Mouse (Mus musculus): ENCODE data around the gene Lgr4. TPM values are rescaled to one million over a fixed set of nuclear protein-coding genes. Genes with fewer than 3 reads are reported as not detected.

Gene Lgr4
- polyA plus RNA-seq, 1 experiment from 2014 or later = 3.0 TPM

DNA sequence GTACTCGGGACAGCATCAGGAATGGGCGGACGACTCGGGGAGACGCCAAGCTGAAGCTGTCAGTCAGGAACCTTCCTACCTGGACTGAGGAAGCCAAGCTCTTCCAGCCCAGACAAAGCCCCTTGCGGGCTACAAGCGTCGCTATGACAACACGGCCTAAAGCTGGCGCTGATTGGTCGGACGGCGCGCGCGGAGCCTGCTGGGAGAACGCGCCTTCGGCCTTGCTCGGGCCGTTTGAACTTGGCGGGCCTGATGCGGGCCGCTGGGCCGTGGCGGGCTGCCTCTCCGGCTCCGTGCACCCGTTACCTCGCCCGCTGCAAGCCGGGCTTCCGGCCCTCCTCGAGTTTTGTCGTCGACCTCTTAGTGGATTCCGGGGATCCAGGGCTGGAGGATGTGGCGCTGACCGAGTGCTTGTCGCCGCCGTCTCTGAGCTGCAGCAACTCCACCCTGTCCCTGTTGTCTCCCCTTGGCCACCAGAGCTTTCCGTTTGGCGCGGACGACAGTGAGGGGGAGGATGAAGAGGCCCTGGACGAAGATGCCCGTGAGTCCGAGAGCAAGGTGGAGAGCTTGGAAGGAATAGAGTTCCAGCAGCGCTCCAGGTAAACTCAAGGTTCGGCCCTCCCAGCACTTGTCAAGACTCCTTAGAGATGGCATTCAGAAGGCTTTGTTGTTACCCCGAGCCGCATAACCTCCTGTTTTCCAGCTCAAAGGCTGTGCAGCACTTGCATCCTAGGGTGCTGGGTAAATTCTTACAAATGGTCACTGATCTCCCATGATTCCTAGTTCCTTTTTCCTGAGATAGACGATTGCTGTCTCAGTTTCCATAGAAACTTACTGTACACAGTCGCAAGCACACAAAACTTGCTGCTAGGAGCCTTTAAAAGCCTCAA is 100.4 kb downstream of the Lgr4 start, which contains the start of gene Ccdc34:
Ccdc34 (plus strand) TSS at position 202 of the 890 bp plus-strand sequence.
- peak; percentile 98 for ATAC-seq (ENCODE audit: insufficient read depth)

DNA sequence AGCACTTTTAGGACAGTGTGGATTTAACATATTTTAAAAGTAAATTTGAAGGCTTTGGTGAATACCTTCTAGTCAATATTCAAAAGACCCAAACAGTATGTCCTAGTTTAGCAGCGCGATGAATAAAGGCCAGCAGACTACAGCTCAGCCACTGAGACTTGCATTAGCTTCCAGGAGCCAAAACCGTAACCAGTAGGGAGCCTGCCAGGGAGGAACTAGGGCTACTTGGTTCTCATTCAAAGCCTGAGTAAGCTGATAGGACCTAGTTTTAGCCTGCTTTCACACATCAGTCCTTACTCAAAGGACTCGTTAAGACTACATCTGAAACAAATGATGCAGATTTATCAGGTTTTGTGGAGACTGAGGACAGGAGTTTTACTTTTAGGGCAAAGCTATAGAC is 102.2 kb downstream of the Lgr4 start:
- H3K27ac ChIP-seq (replicated peaks) = no peak overlapping the region
- H3K36me3 ChIP-seq (replicated peaks) = peaks cover 31% of the 10 kb centered on the region
- 0 out of 2 replicates have a peak overlapping the region, but pooled peaks have one; percentile 80 for H3K9ac ChIP-seq
- H3K4me1 ChIP-seq (replicated peaks) = peaks cover 38% of the 10 kb centered on the region
- no peaks in the 10 kb centered on the region for H3K27me3 ChIP-seq
- peak overlapping the region; percentile 74 for H3K4me3 ChIP-seq (replicated peaks)
- peak overlapping the region; percentile 67 for H3K4me2 ChIP-seq
- ATAC-seq (ENCODE audit: insufficient read depth) = no peak
- WGBS (ENCODE audit: insufficient replicate concordance) = 85% methylated on average over 4 of the region's 4 CpGs
- H3K9me3 ChIP-seq (replicated peaks) = no peaks in the 10 kb centered on the region

More for the DNA sequence above, 100.4 kb downstream of the Lgr4 start, which contains the start of gene Ccdc34:
- H3K4me2 ChIP-seq = peak within 1 kb of the TSS; percentile 67
- H3K36me3 ChIP-seq (replicated peaks) = peaks cover 27% of the 10 kb centered on the region
- peak within 1 kb of the TSS; percentile 74 for H3K4me3 ChIP-seq (replicated peaks)
- peak within 1 kb of the TSS; percentile 80 for H3K9ac ChIP-seq
- no peaks in the 10 kb centered on the region for H3K9me3 ChIP-seq (replicated peaks)
- H3K4me1 ChIP-seq (replicated peaks) = peaks cover 38% of the 10 kb centered on the region
- H3K27me3 ChIP-seq = no peaks in the 10 kb centered on the region
- WGBS (ENCODE audit: insufficient replicate concordance) = under 1% methylated on average over 55 of the region's 55 CpGs
- H3K27ac ChIP-seq (replicated peaks) = peak within 1 kb of the TSS; percentile 83

DNA sequence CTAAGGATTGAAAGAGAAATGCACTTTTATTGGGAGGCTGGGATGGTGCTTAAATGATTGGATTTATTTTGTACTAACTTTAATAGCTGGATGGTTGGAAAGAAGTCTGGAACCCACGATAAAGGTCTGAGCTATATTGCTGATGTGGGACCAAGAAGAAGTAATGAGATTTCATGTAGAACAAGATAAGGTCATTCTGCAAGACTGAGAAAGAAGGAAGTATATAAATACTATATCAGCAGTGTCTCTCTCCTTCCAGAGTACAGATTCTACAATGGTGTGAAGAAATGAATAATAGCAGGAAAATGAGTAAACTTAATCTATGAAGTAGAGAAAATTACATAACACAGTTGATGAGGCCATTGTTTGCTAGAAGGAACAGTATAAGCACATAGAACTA is 103.0 kb downstream of the Lgr4 start:
- Histone ChIP-seq H3K36me3 (replicated peaks) (peaks cover 31% of the 10 kb centered on the region), H3K9me3 (replicated peaks) (no peaks in the 10 kb centered on the region), H3K4me1 (replicated peaks) (peaks cover 34% of the 10 kb centered on the region), H3K27ac (replicated peaks) (no peak overlapping the region), H3K4me3 (replicated peaks) (peak overlapping the region; percentile 74; the same call in 1 of the 2 replicates), H3K27me3 (no peaks in the 10 kb centered on the region), H3K4me2 (peak overlapping the region; percentile 67), H3K9ac (no peak overlapping the region)
- 79% methylated on average over 1 of the region's 1 CpGs for WGBS (ENCODE audit: insufficient replicate concordance)
- ATAC-seq (ENCODE audit: insufficient read depth) = no peak

DNA sequence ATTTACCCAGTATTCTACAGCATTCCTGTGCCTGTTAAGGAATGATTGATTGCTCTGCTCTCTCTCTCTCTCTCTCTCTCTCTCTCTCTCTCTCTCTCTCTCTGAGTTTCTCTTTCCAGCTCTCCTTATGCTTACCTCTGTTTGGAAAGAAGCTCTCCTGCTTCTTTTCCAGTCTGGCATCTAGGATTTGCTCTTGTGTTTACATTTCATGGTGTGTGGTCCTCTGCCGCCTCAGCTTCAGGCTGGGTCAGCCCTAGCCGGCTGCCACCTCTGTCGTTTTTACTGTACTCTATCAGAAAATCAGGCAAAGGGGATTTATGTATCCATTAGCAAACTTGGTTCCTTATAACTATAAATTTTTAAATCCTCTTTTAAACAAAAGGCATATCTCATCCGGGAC is 118.8 kb downstream of the Lgr4 start:
- Histone ChIP-seq H3K9me3 (replicated peaks) (no peaks in the 10 kb centered on the region), H3K27me3 (no peaks in the 10 kb centered on the region), H3K9ac (no peak overlapping the region), H3K4me2 (no peak overlapping the region), H3K4me3 (replicated peaks) (no peak overlapping the region), H3K27ac (replicated peaks) (no peak overlapping the region), H3K36me3 (replicated peaks) (peaks cover 39% of the 10 kb centered on the region), H3K4me1 (replicated peaks) (0 out of 2 replicates have a peak, but pooled peaks cover 4% of the 10 kb centered on the region)
- 58% methylated on average over 4 of the region's 4 CpGs for WGBS (ENCODE audit: insufficient replicate concordance)
- no peak for ATAC-seq (ENCODE audit: insufficient read depth)

DNA sequence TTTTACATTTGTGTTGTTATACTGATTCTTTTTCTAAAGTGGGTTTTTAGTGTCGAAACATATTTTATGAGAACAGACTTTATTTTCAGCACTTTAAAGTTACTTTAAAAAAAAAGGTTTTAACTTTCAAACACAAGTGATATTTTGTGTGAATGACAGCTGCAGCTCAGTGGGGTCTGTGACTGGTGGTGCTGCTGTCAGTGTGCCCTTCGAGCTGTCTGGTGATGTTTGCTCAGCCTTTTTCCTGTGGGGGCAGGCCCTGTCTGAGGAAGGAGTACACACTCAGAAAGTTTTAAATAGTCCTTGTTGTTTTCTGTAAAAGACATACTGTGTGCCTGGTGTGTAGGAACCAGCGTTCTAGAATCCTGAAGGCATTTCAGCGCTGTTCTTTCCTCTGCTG is 119.2 kb downstream of the Lgr4 start:
- WGBS (ENCODE audit: insufficient replicate concordance) = 72% methylated on average over 4 of the region's 4 CpGs
- no peak overlapping the region for H3K27ac ChIP-seq (replicated peaks)
- H3K9me3 ChIP-seq (replicated peaks) = no peaks in the 10 kb centered on the region
- no peak overlapping the region for H3K4me2 ChIP-seq
- no peak overlapping the region for H3K9ac ChIP-seq
- peaks cover 41% of the 10 kb centered on the region for H3K36me3 ChIP-seq (replicated peaks)
- 0 out of 2 replicates have a peak, but pooled peaks cover 4% of the 10 kb centered on the region for H3K4me1 ChIP-seq (replicated peaks)
- H3K27me3 ChIP-seq = no peaks in the 10 kb centered on the region
- H3K4me3 ChIP-seq (replicated peaks) = no peak overlapping the region
- ATAC-seq (ENCODE audit: insufficient read depth) = no peak

DNA sequence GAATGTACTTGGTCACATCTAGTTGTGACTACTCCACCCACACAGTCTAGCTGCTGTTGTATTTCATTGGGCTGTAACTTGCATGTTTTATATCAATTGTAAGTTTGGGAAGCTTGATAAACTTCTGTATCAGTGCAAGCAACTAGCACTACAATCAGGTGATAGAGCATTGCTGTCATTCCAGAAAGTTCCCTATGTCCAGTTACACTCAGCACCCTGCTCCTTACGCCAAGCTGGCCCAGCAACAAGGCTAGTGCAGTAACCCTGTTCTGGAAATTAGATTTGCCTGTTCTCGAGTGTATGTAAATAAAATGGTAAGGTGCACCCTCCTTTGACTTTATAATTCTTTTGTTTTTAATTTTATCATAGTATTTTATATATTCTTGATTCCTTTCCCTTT is 119.8 kb downstream of the Lgr4 start:
- no peak overlapping the region for H3K27ac ChIP-seq (replicated peaks)
- no peak for ATAC-seq (ENCODE audit: insufficient read depth)
- H3K9me3 ChIP-seq (replicated peaks) = no peaks in the 10 kb centered on the region
- WGBS (ENCODE audit: insufficient replicate concordance) = 71% methylated on average over 2 of the region's 2 CpGs
- H3K27me3 ChIP-seq = no peaks in the 10 kb centered on the region
- H3K36me3 ChIP-seq (replicated peaks) = peaks cover 41% of the 10 kb centered on the region
- H3K4me3 ChIP-seq (replicated peaks) = no peak overlapping the region
- 0 out of 2 replicates have a peak, but pooled peaks cover 4% of the 10 kb centered on the region for H3K4me1 ChIP-seq (replicated peaks)
- no peak overlapping the region for H3K9ac ChIP-seq
- H3K4me2 ChIP-seq = no peak overlapping the region

DNA sequence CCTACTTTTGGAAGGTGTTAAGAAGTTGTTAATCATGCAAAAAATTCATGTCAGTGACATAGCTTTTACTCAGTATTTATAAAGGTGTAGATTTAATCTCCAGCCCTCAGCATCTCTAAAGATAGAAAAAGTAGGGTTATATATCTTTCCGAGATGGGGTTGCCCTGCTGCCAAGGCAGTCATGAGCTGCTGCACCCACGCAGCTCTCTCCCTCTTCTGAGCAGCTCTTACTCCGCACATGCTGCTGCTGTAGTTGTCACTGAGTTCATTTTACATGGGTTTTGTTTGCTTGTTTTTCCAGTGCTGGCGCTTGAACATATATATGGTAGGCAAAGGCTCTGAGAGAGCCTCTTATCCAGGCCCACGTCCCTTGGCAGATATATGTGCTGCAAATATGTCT is 120.9 kb downstream of the Lgr4 start:
- 86% methylated on average over 5 of the region's 5 CpGs for WGBS (ENCODE audit: insufficient replicate concordance)
- Histone ChIP-seq H3K4me1 (replicated peaks) (0 out of 2 replicates have a peak, but pooled peaks cover 4% of the 10 kb centered on the region), H3K36me3 (replicated peaks) (peaks cover 38% of the 10 kb centered on the region), H3K4me2 (no peak overlapping the region), H3K9ac (no peak overlapping the region), H3K27me3 (no peaks in the 10 kb centered on the region), H3K9me3 (replicated peaks) (no peaks in the 10 kb centered on the region), H3K27ac (replicated peaks) (no peak overlapping the region), H3K4me3 (replicated peaks) (no peak overlapping the region)
- ATAC-seq (ENCODE audit: insufficient read depth) = no peak

DNA sequence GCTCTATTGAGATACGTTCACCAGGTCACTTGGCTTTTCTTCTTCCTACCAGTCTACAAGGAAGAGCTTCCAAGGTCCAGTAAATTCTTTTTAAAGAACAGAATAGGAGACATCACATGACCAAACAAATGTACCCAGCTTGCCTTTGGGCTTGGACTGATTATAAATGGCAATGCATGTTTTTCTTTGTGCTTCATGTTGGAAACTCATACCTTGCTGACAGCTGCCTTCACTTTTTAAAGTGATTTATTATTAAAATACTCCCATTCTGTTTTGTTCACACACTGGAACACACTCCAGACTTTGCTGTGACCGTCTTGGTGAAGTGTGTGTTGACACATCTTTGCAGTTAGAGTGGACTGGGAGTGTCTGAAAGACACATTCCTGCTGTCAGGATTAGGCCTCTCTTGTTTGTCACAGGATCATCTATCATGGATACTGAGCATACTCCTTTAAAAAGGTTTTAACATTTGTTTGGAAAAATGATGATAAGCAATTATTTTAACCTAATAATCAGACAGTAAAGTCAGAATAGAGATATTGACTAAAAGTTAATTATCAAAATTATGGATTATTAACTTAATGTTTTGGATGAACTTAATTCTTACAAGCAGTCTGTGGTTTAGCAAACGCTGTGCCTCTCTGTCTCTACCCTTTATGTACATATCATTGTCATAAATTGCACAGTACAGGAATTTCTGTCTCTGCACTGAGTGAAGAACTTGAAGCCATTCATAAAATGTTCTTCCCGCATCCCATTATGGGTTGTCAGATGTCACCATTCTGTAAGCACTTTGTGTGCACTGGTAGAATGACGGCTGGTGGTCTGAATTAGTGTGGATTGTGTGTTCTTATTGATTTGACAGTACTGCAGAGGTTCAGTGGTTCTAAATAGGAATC is 125.7 kb downstream of the Lgr4 start:
- no peak for ATAC-seq (ENCODE audit: insufficient read depth)
- Histone ChIP-seq H3K9ac (no peak overlapping the region), H3K36me3 (replicated peaks) (peaks cover 23% of the 10 kb centered on the region; the same call in 1 of the 2 replicates), H3K4me1 (replicated peaks) (no peaks in the 10 kb centered on the region), H3K27me3 (no peaks in the 10 kb centered on the region), H3K27ac (replicated peaks) (no peak overlapping the region), H3K4me3 (replicated peaks) (no peak overlapping the region), H3K4me2 (no peak overlapping the region), H3K9me3 (replicated peaks) (no peaks in the 10 kb centered on the region)
- WGBS (ENCODE audit: insufficient replicate concordance) = 78% methylated on average over 5 of the region's 5 CpGs

DNA sequence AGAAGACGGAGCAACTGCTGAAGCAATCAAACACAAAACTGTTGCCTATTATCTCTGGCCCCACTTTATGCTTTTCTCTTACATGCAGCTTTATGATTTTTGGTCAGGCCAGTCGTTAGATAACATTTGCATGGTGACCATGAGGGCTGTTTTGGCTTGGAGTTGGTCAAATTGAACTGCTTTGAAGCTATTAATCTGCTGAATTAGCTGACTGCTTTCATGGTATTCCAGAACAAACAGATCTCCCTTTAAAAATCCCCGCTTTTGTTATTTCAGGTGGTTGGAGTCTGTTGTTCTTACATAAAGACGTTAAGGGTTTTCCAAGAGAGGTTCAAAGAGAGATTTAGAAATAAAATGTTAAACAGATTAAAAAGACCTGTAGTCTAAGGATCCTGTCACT is 141.0 kb downstream of the Lgr4 start:
- WGBS (ENCODE audit: insufficient replicate concordance) = 60% methylated on average over 4 of the region's 4 CpGs

DNA sequence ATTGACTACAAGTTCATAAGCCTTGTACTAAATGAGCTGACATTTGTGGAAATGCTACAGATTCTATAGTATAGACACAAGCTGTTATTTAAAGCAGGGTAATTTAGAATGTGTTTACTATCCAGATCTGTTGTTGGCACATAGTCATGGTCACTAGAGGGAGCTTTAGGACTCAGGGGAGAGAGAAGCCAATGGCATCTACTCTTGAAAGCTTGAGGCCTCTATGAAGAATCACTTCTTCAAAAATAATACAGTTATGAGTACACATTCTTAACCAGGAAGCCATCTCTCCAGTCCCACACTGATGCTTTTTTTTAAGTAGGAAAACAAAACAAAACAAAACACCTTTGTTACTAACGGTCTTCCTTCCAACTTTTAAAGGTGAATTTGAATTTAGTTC is 145.7 kb downstream of the Lgr4 start:
- 66% methylated on average over 1 of the region's 1 CpGs for WGBS (ENCODE audit: insufficient replicate concordance)
- no peak overlapping the region for H3K9ac ChIP-seq
- no peak for ATAC-seq (ENCODE audit: insufficient read depth)
- H3K27ac ChIP-seq (replicated peaks) = no peak overlapping the region
- H3K9me3 ChIP-seq (replicated peaks) = no peaks in the 10 kb centered on the region
- H3K27me3 ChIP-seq = no peaks in the 10 kb centered on the region
- H3K4me2 ChIP-seq = no peak overlapping the region
- no peaks in the 10 kb centered on the region for H3K4me1 ChIP-seq (replicated peaks)
- no peak overlapping the region for H3K4me3 ChIP-seq (replicated peaks)
- no peaks in the 10 kb centered on the region for H3K36me3 ChIP-seq (replicated peaks)

More for the DNA sequence above, 141.0 kb downstream of the Lgr4 start:
- H3K4me2 ChIP-seq = no peak overlapping the region
- H3K36me3 ChIP-seq (replicated peaks) = no peaks in the 10 kb centered on the region
- H3K9me3 ChIP-seq (replicated peaks) = no peaks in the 10 kb centered on the region
- H3K27ac ChIP-seq (replicated peaks) = no peak overlapping the region
- no peaks in the 10 kb centered on the region for H3K27me3 ChIP-seq
- H3K4me3 ChIP-seq (replicated peaks) = no peak overlapping the region
- ATAC-seq (ENCODE audit: insufficient read depth) = no peak
- no peak overlapping the region for H3K9ac ChIP-seq
- H3K4me1 ChIP-seq (replicated peaks) = no peaks in the 10 kb centered on the region
